Mouse (Mus musculus) thymus, postnatal 10 days (tissue): ENCODE measurements at regions not wholly inside any gene's neighbourhood (a gene's known extent, or its start where the extent isn't known, plus 50 kb on each side); places are given as distances from the start of the nearest gene placed in this dataset.

Experiments
- DNase-seq, 2 experiments: peaks; one replicate each; pipeline ENCODE4 v3.0.0; 2021; ENCODE audit warnings: low spot score in 2 of 2

GRCm38 (mm10) chr10:111111020-111111419, 53.5 kb upstream of the Osbpl8 start:
- DNase-seq = no peak

DNA sequence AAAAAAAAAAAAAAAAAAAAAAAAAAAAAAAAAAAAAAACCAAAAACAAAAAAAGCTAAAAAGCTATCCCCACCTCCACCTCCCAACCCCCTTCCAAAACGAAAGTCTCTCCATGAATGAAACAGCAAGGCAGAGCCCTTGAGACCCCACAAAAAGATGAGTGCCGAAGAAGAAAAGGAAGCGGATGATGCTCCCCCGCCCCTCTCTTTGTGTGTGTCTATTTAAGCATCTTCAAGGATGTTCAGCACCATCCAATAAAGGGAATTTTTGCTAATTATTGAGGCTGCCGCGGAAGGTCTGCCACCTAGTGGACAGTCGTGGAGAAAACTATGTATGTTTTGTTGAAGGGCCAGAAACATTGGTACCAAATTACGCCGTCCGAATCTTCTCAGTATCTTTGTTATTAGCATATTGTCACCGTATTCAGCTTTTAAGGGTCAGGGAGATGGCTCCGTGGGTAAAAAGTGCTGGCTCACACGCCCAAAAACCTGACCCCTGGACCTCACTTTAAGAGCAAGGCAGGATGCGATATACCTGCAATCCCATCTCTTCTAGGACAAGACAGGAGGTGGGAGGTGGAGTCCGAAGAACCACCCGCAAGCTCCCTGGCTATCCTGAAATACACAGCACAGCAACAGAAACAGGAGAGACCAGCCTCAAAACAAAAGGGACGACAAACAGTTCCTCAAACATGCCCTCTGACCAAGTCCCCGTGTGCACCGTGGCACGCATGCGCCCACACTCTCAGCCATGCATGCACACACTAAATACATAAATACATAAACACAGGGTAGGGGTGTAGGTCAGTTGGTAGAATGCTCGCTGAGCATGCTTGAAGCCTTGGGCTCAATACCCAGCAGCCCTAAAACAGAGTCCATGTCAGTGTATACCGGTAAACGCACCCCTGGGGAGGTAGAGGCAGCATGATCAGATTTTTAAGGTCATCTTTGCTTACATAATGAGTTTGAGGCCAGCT, 55.6 kb upstream of the Osbpl8 start:
- peak; percentile 16 to 54 for DNase-seq

GRCm38 (mm10) chr10:111107852-111108251, 56.7 kb upstream of the Osbpl8 start:
- no peak for DNase-seq

GRCm38 (mm10) chr10:111107387-111107786, 57.2 kb upstream of the Osbpl8 start:
- DNase-seq = peak; percentile 69 to 84

DNA sequence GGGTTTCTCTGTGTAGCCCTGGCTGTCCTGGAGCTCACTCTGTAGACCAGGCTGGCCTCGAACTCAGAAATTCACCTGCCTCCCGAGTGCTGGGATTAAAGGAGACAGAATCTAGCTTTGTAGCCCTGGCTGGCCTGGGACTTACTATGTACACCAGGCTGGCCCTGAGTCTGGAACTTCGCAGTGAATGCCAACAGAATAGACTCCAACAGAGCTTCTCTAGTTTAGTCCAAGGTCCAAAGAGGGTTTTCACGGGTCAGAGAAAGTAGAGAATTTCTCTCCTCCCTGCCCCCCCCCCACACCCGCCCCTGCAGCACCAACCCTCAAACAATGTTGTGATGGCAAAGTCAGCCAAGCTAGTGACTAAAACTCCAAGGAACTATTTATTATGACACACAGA, 58.1 kb upstream of the Osbpl8 start:
- no peak for DNase-seq

DNA sequence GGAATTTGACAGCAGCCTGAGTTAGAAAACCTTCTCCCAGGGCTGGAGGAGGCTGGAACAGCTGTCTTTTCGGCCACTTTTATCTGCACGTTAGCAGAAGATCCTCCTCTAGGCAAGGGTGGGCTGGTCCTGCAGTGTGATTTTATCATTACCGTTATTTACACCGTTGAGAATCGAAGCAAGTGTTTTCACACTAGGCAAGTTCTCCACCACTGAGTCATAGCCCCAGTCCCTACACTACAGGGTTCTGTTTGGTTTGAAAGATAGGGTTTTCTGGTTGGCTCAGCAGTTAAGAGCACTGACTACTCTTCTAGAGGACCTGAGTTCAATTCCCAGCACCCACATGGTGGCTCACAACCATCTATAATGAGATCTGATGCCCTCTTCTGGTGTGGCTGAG, 58.9 kb upstream of the Osbpl8 start:
- no peak for DNase-seq

- no peak for DNase-seq
Observed at GRCm38 (mm10) chr10:111103512-111103911, 61.0 kb upstream of the Osbpl8 start.

- no peak for DNase-seq
Observed at GRCm38 (mm10) chr10:111103086-111103485, 61.5 kb upstream of the Osbpl8 start.

DNA sequence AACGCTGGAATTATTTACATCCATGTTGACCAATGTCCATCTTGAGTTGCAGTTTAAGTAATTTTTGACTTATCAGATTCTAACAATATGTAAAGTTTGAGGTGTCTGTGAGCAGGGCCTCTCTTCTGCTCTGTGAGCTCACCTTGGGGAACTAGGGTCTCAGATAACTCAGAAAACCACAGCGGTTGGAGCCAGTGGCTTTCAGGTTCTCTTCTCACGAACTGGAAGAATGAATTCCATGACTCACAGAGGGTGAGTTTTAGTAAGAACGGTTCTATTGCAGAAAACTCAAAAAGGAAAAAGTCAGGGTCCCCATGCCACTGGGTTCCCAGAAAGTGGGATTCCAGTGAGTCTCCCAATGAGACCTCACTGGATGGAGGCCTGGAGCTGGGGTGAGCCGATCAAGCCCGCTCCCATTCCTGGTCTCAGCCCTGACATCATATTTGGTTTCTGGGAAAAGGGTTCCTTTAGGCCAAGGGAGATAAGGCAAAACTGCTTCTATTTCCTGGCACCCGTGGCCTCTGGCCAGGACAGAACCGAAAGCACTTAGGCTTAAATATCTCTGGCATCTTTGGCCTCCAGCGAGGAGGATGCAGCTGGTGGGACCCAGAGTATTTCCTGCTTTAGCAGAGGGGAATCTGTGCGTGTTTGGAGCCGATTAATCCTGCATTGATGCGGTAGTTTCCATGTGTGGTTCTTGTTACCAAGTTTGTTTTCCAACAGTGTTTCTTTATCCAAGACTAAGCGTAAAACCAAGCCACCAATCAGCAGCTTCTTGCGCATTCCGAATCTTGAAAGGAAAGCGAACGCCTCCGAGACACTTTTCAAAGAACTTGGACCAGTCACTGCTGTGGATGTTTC, 62.4 kb upstream of the Osbpl8 start:
- no peak for DNase-seq

DNA sequence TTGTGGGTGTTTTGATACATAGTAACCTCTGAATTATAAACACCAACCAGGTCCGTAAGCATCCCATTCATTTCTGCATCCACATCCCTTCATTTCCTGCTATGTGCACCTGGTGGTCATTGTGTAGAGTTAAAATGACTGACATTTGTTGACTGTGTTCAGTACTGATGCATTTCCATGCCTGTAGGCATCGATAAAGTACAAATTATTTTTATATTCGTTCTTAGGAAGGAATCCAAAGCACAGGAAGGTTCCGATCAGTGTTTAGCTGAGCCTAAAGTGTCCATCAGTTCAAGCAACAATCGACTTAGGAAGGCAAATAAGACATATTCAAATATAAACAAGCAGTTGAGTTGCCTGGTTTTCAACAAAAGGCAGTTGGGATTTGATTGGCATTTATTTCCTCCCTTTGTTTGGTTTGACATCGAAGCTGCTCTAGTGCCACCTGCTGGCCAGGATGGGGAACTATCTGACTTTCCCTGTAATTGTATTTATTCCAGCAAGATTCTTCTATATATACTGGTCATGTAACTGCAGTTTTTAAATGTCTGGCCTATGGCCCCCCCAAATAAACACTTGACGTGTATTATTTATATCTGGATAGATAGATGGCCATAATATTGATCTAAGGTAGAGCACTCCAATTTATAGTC, 64.6 kb upstream of the Osbpl8 start:
- peak; percentile 48 to 75 for DNase-seq

GRCm38 (mm10) chr10:111099059-111099811, 65.3 kb upstream of the Osbpl8 start:
- DNase-seq = no peak

DNA sequence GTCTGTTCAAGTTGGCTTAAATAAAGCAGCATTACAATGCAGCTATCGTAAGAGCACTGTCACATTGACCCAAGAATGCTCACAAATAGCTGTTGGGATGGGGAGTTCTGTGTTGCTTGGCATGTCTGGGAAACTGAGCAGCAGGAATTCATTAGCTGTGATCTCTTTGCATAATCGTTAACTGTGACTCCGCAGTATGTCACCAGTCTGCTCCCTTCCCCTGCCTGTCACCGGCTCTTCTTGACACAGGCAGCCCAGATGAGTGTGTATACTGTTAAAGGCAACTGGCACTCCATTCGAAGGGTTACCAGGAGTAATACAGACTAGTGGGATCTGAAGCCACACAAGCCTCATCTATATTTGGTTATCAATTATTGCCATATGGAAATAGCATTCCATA, 67.3 kb upstream of the Osbpl8 start:
- no peak for DNase-seq

GRCm38 (mm10) chr10:111096811-111097210, 67.7 kb upstream of the Osbpl8 start:
- no peak for DNase-seq

DNA sequence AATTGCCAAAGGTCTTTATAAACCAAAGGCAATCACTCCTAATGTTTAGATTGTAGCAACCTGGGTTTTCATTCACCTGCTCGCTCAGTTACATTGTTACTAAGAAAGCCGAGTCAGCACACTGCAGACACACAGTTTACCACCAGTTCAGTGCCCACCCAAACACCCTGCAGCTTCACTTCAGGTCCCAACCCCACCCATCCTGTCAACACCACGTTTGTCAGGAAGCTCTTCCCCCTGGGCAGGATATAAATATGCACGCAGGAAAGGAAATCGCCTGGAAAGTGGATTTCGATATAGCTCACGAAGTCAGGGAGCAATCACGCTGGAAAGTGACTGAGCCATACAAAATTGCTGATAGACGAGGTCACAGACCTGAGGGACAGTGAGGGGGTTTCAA, 70.1 kb upstream of the Osbpl8 start:
- DNase-seq = no peak

- DNase-seq = no peak
Observed at GRCm38 (mm10) chr10:111089382-111089781, 75.2 kb upstream of the Osbpl8 start.

DNA sequence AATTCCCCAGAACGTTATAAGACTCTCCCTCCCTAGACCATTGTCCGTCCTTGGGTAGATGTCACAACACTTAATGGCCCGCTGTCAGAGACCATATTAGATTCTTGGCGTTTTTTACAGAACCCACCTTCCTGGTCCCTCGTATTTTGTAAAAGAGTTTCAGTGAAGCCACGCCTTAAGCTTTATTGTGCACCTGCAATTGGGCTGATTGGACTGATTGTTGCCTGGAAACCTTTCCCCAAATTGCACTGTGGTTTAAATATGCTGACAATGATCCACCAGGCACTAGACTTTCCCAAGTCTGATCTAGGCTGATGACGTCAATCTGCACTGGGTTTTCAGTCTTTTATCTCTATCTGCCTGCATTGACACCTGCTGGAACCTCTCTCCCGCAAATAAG, 75.6 kb upstream of the Zdhhc17 start:
- no peak for DNase-seq

- DNase-seq = no peak
Observed at GRCm38 (mm10) chr10:111084267-111084780, 74.4 kb upstream of the Zdhhc17 start.

GRCm38 (mm10) chr10:111083861-111084260, 73.9 kb upstream of the Zdhhc17 start:
- DNase-seq = no peak

DNA sequence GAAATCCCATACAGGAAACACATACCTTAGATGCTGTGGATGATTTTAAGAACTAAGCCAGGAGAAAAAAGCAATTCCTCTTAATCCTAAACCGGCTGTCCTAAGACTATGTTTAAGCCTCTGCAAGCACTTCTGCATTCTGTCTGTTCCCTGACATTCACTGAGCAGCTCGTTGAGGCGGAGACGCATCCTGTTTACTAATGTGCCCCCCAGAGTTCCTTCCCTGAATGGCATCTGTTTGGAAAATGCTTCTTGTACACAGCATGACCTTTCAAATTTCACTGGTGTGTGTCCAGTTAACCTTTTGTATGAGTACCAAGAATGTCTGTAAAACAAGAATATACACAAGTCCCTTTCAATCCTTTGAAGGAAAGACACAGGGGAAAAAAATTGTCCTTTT, 73.4 kb upstream of the Zdhhc17 start:
- DNase-seq = no peak

- no peak for DNase-seq
Observed at GRCm38 (mm10) chr10:111080322-111080721, 70.4 kb upstream of the Zdhhc17 start.

- DNase-seq = no peak
Observed at GRCm38 (mm10) chr10:111079051-111079450, 69.1 kb upstream of the Zdhhc17 start.
